Mouse (Mus musculus): Measurements from ENCODE around the gene Frmd8.

Gene Frmd8

DNA sequence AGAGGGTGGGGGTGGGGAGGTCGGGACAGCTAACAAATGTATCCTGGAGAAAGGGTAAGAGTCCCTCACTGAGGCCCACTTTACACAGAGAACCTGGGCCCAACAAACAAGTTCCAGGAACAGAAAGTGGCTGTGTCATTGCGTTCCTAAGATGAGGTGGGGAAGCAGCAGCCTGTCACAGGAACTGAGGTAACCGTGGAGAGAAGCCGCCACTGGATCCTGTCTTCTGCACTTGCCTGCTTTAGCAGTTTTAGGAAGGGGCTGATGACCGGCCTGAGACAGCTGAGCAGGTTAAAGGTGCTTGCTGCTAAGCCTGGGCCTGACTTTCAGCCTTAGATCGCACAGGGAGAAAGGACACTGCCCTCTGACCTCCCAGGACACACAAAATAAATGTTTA, 68.3 kb downstream of the Frmd8 start:
- no peak for DNase-seq (ENCODE audit: low read depth, low spot score)

DNA sequence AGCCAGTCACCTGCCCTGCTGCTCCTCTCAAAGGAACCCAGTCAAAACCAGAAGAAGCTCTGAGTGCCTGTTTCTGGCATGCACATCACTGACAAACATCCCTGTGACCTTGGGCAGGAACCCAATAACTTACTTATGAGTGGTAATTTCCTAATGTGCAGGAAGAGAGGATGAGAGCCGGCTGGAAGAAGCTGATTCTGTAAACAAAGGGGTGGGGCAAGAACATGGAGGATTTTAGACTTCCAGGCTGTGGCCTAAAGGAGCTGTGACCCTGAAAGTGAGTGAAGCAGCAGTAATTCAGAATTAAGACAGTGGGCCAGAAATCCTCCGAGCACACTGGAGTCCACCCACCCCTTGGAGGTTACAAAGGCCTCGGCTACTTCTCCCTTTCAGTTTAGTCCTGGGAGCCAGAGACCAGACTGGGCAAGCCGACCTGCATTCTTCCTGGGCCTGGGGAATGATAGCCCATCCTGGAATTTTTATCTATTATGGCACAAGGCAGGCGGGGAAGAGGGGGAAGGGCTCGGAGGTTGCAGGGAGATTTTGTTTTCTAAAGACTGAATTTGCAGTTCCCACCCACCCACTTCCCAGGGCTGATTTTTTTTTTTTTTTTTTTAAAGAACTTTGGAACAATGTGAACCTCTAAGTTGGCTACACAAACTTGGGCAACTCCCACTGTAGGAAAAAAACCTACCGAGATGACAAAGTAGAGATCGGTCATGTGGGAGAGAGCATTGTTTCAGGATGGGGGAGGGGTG, 68.8 kb downstream of the Frmd8 start:
- no peak for DNase-seq (ENCODE audit: low read depth, low spot score)

DNA sequence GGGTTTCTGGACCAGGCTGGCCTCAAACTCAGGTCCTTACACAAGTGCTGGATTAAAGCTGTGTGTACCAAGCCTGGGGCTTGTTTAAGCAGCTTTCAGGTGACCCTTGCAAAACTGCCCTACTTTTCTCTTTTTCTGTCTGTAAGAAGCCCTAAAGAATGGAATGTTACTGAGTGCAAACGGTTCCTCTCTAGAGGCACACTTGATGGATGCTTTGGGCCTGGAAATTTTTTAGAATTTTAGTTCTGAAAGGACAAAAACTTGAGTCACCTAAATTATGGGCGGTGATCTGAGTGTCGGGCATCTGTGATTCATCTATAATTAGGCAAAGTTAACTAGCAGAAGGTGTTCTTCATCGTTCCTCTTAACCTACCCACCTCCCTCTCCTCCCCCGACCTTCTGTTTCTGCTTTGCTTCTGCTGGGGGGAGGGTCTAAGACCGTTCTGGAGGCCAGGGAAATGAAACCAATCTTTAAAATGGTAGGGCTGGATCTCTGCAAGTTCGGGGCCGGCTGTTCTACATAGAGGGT, 70.6 kb downstream of the Frmd8 start:
- DNase-seq (ENCODE audit: low read depth, low spot score) = no peak

DNA sequence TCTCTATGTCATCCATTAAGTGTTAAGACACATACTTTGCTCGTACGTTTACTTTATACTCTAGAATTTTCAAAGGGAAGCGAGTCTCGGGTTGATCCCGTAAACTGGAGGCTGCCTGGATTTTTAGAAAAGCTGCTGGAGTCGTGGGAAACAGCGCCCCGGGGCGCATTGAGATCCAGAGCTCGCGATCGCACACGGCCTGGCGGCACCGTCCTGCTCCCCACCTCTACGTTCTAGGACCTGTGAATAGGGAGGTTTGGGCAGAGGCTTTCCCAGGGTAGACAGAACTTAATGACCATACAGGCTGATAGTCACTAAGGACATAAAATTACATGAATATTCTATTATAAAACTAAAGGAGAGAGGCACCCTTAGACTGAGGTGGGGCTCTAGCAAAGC, 71.2 kb downstream of the Frmd8 start:
- no peak for DNase-seq (ENCODE audit: low read depth, low spot score)

DNA sequence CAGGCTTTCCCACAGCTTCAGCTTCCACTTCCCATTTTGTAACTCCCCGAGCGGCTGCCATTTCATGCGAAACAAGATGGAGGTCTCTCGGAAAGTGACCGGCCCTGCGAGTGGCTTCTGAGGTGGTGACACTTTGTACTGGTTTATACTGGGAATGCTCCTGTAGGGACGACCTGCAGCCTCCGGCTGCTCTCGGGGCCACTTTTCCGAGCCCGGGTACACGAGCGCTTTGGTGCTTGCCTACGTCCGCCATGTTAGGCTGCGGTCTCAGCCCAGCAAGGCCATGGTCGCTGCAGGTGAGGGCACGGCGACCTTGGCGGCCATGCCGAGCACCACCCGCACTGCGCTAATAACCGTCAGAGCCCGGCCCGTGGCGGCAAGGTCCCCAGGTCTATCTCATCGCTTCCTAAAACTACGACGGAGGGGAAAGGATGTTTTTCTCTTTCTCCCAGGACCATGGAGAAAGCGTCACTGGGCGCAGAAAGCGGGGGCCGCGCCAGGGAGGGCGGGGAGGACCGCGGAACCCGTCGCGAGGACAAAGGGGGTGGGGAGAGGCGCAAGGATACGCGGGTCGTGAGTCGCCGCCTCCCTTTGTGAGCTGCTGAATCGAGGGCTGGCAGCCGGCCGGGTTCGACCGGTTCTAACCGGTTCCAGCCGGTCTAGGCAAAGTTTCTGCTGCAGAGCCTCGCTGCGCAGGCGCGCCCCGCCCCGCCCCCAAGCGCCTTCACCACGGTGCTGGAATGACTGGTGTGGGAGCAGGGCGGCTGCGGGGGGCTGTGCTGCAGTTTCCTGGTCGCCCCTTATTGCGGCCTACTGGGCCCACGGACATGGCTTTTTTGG, 71.8 kb downstream of the Frmd8 start:
- DNase-seq (ENCODE audit: low read depth, low spot score) = peak; percentile 96

DNA sequence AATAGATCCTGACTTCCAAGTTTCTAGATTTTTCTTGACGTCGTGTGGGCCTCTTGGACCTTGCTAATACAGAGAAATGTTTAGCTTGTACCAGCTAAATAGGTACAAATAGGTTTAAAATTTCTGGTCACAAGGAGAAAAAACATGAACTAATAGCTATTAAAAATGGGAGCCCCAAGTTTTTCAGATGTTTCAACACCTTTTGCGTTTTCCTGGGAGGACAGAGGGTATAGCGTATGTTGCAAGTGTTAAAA, 72.4 kb downstream of the Frmd8 start:
- no peak for DNase-seq (ENCODE audit: low read depth, low spot score)

DNA sequence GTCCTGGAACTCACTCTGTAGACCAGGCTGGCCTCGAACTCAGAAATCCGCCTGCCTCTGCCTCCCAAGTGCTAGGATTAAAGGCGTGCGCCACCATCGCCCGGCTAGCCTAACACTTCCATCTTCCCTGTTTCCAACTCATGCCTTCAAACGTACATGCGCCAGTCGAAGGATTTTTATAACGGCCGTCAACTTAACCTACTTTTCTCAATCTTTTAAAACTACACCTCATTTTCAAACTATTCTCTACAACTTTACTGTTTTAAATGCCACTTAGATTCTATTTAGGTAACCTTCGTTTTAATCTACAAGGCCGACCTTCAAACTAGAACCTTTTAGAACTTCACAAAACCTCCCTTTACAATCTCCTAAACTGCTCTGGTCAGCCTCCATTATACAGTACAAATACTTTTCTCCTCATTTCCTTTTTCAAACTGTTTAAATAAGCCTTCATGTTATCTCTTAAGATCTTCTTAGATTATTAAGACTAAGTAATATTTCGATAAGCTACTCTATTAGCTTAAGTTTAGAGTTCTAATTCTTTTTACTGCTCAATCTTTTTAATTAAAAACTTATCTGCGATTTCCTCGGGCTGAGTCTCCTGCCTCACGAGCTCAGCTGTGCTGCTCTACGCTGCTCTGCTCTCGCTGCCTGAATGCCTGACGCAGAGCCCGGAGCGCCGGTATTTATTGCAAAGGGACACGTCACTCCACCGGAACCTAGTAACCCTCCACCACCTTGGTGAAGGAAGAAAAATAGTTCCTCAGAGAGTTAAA, 72.9 kb downstream of the Frmd8 start:
- peak; percentile 89 for DNase-seq (ENCODE audit: low read depth, low spot score)

DNA sequence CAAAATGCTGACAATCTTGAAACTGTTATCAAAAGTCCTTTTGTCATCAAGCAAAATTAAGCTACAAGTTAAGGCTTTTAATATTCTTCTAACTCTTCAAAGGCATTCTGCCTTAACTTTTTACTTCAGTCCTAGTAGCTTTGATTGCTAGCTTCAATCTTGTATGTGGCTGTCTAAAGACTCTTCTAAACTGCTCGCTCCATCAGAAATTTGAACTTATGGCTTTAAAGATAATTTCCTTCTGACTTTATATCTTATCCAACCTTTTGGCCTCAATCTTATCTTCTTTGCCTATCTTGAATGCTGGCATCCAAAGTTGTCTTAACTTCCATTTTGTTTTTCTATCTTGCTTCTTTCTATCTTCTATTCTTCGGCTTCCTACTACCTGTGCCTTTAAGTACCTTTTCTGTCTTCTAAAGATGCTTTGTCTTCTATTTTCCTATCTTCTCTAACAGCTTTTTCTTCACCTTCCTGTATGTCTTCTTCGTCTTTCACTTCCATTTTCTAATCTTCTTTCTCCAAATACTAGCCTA, 73.6 kb downstream of the Frmd8 start:
- DNase-seq (ENCODE audit: low read depth, low spot score) = no peak

DNA sequence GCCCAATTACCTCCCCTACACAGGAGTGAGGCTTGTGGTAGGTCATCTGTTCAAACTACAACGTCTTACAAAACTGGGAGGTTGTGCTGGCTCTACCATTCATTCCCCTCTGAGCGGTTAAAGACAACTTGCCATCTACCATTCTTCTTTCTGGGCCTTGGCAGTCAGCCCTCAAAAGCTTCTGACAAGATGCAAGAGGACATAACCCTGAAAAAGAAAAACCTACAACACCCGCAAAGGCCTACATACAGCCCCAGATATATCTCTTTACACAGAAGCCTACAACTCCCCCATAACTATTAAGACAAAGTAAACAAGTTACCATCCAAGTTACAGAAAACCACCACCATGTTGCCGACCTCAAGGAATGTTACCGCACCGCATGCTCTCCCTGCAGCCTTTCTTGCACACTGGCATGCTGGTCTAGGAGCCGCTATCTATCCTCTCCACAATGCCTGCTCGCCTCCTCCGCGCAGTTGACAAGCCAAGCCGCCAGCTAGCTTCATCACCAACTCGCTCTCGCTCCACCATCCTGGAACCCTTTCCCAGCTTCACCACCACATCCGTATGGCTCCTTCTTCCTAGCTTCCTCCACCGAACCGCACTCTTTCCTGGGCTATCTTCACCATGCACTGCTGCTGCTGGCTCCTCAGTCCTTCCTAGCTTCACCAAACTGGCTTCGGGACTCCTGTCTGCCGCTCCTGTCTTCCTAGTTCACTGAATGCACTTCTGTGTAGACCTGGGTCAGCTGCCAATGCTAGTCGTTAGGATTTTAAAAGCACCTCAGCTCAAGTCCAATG, 74.2 kb downstream of the Frmd8 start:
- no peak for DNase-seq (ENCODE audit: low read depth, low spot score)

DNA sequence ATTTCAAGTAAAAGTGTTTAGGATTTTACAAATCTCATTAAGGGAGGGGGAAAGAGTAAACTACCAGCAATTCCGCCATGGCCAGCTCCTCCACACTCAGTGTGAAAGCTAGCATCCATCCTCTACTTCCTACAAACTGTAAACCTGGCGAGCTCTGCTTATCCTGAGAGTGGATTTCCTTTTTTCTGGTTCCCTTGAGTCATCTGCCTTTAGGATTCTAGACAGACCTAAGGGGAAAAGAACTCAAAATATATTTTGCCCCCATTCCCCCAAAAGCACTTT, 74.8 kb downstream of the Frmd8 start:
- DNase-seq (ENCODE audit: low read depth, low spot score) = no peak
